ENCODE assay signal across 8 mouse cellular contexts in the genomic region with DNA sequence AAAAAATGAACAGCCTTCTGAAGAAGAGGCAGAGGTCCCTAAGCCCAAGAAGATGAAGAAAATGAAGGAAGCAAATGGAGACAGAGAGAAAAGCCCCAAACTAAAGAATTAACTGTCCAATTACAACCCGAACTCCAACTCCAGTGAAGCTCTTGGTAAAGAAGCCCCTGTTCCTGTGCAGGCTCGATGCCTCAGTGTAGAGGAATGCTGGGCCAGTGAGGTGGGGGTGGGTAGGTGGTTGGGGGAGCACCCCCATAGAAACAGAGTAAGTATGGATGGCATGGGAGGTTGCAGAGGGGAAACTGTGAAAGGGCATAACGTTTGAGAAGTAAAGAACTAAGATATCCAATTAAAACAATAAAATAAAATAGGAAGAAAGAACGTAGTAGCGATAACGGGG.
A peak's percentile ranks its signal among the peaks of the same experiment; 100 is the strongest.
DNase-seq lines count a peak whose midpoint lies in the region; ATAC-seq lines count a peak whose summit lies in the region.
"Not testable (repeated sequence)": the region's sequence is repeated elsewhere in the genome, so short reads cannot be mapped to it uniquely, and the experiment has no call there.

No protein-coding gene starts in this region.

- WGBS in embryonic facial prominence, embryonic 10.5 days, result 28% methylated on average over 6 of the region's 6 CpGs
- 30% methylated on average over 6 of the region's 6 CpGs for WGBS in forebrain, embryonic 15.5 days
- 21% methylated on average over 6 of the region's 6 CpGs for WGBS in heart, embryonic 16.5 days
- WGBS in intestine, embryonic 15.5 days, result 24% methylated on average over 6 of the region's 6 CpGs
- 28% methylated on average over 6 of the region's 6 CpGs for WGBS in limb, embryonic 12.5 days
- WGBS in lung, embryonic 15.5 days, result 26% methylated on average over 6 of the region's 6 CpGs
- 31% methylated on average over 6 of the region's 6 CpGs for WGBS in midbrain, embryonic 16.5 days
- 25% methylated on average over 6 of the region's 6 CpGs for WGBS in stomach, embryonic 16.5 days

- not testable (repeated sequence) for H3K4me1 ChIP-seq in embryonic facial prominence, embryonic 10.5 days; forebrain, embryonic 15.5 days; heart, embryonic 16.5 days (ENCODE audit: control insufficient read depth, insufficient read depth, low read length); intestine, embryonic 15.5 days (replicated peaks); limb, embryonic 12.5 days (replicated peaks); lung, embryonic 15.5 days; midbrain, embryonic 16.5 days (ENCODE audit: control insufficient read depth, insufficient read depth, low read length); stomach, embryonic 16.5 days (ENCODE audit: control insufficient read depth, insufficient read depth, low read length)

- H3K9me3 ChIP-seq in embryonic facial prominence, embryonic 10.5 days; forebrain, embryonic 15.5 days; heart, embryonic 16.5 days (replicated peaks; ENCODE audit: control insufficient read depth, low read length); intestine, embryonic 15.5 days; limb, embryonic 12.5 days; lung, embryonic 15.5 days; midbrain, embryonic 16.5 days (replicated peaks; ENCODE audit: control insufficient read depth, low read length, poor library complexity, severe bottlenecking); stomach, embryonic 16.5 days (replicated peaks; ENCODE audit: control insufficient read depth, low read length): not testable (repeated sequence)

- not testable (repeated sequence) for H3K27me3 ChIP-seq in embryonic facial prominence, embryonic 10.5 days (replicated peaks; ENCODE audit: low read depth, poor library complexity, severe bottlenecking); forebrain, embryonic 15.5 days; heart, embryonic 16.5 days (ENCODE audit: control insufficient read depth, insufficient read depth, low read length); intestine, embryonic 15.5 days (replicated peaks); limb, embryonic 12.5 days; lung, embryonic 15.5 days; midbrain, embryonic 16.5 days (ENCODE audit: control insufficient read depth, insufficient read depth, low read depth, low read length); stomach, embryonic 16.5 days (ENCODE audit: control insufficient read depth, insufficient read depth, low read length)

- peak overlapping the region; percentile 50 for H3K4me2 ChIP-seq in forebrain, embryonic 15.5 days (replicated peaks)
- peak overlapping the region; percentile 63 for H3K4me2 ChIP-seq in heart, embryonic 16.5 days (ENCODE audit: low read depth, low read length)
- H3K4me2 ChIP-seq in intestine, embryonic 15.5 days (replicated peaks), result peak overlapping the region; percentile 71
- H3K4me2 ChIP-seq in limb, embryonic 12.5 days, result peak overlapping the region; percentile 57
- peak overlapping the region; percentile 54 for H3K4me2 ChIP-seq in lung, embryonic 15.5 days
- H3K4me2 ChIP-seq in midbrain, embryonic 16.5 days (ENCODE audit: low read length), result peak overlapping the region; percentile 47
- H3K4me2 ChIP-seq in stomach, embryonic 16.5 days (ENCODE audit: low read depth, low read length), result peak overlapping the region; percentile 48

- not testable (repeated sequence) for DNase-seq in embryonic facial prominence, embryonic 10.5 days (ENCODE audit: low spot score)

- H3K9ac ChIP-seq in forebrain, embryonic 15.5 days (replicated peaks), result 0 out of 2 replicates have a peak overlapping the region, but pooled peaks have one; percentile 5
- peak overlapping the region; percentile 20; the same call in 1 of the 2 replicates for H3K9ac ChIP-seq in heart, embryonic 16.5 days (ENCODE audit: low read length)
- not testable (repeated sequence) for H3K9ac ChIP-seq in intestine, embryonic 15.5 days; lung, embryonic 15.5 days; stomach, embryonic 16.5 days (ENCODE audit: low read length)
- H3K9ac ChIP-seq in limb, embryonic 12.5 days (replicated peaks), result 0 out of 2 replicates have a peak overlapping the region, but pooled peaks have one; percentile 4
- peak overlapping the region; percentile 17; the same call in 1 of the 2 replicates for H3K9ac ChIP-seq in midbrain, embryonic 16.5 days (ENCODE audit: low read depth, low read length)

- H3K4me3 ChIP-seq in embryonic facial prominence, embryonic 10.5 days, result peak overlapping the region; percentile 50
- H3K4me3 ChIP-seq in forebrain, embryonic 15.5 days, result peak overlapping the region; percentile 35
- peak overlapping the region; percentile 44 for H3K4me3 ChIP-seq in heart, embryonic 16.5 days (ENCODE audit: low read length)
- peak overlapping the region; percentile 29; the same call in 1 of the 2 replicates for H3K4me3 ChIP-seq in intestine, embryonic 15.5 days (replicated peaks)
- H3K4me3 ChIP-seq in limb, embryonic 12.5 days (replicated peaks), result peak overlapping the region; percentile 34
- not testable (repeated sequence) for H3K4me3 ChIP-seq in lung, embryonic 15.5 days
- H3K4me3 ChIP-seq in midbrain, embryonic 16.5 days (ENCODE audit: low read depth, low read length), result peak overlapping the region; percentile 35
- peak overlapping the region; percentile 32; the same call in 1 of the 2 replicates for H3K4me3 ChIP-seq in stomach, embryonic 16.5 days (replicated peaks; ENCODE audit: low read length)

- not testable (repeated sequence) for H3K36me3 ChIP-seq in embryonic facial prominence, embryonic 10.5 days (replicated peaks); forebrain, embryonic 15.5 days; heart, embryonic 16.5 days (ENCODE audit: control insufficient read depth, insufficient read depth); intestine, embryonic 15.5 days; limb, embryonic 12.5 days; lung, embryonic 15.5 days; midbrain, embryonic 16.5 days (ENCODE audit: control insufficient read depth, insufficient read depth, low read length); stomach, embryonic 16.5 days (ENCODE audit: control insufficient read depth, insufficient read depth, low read length)

- 0 out of 2 replicates have a peak, but pooled peaks have one; percentile 4 for ATAC-seq in forebrain, embryonic 15.5 days (replicated peaks)
- ATAC-seq in heart, embryonic 16.5 days (replicated peaks; ENCODE audit: extremely low read depth, insufficient read depth, low FRiP score); intestine, embryonic 15.5 days; limb, embryonic 12.5 days (ENCODE audit: insufficient number of reproducible peaks, insufficient read depth, low FRiP score, low TSS enrichment, low read depth); lung, embryonic 15.5 days (ENCODE audit: borderline replicate concordance, extremely low read depth, low FRiP score, low TSS enrichment); stomach, embryonic 16.5 days (ENCODE audit: insufficient read depth, low FRiP score): not testable (repeated sequence)
- peak; percentile 36; the same call in 1 of the 2 replicates for ATAC-seq in midbrain, embryonic 16.5 days

- H3K27ac ChIP-seq in embryonic facial prominence, embryonic 10.5 days (replicated peaks), result 0 out of 2 replicates have a peak overlapping the region, but pooled peaks have one; percentile 48
- H3K27ac ChIP-seq in forebrain, embryonic 15.5 days (replicated peaks); heart, embryonic 16.5 days (ENCODE audit: low read length); intestine, embryonic 15.5 days; limb, embryonic 12.5 days; lung, embryonic 15.5 days; midbrain, embryonic 16.5 days (ENCODE audit: low read length); stomach, embryonic 16.5 days (ENCODE audit: low read length): not testable (repeated sequence)
